Mouse (Mus musculus): ENCODE results near the gene Sh3rf1.

DNA sequence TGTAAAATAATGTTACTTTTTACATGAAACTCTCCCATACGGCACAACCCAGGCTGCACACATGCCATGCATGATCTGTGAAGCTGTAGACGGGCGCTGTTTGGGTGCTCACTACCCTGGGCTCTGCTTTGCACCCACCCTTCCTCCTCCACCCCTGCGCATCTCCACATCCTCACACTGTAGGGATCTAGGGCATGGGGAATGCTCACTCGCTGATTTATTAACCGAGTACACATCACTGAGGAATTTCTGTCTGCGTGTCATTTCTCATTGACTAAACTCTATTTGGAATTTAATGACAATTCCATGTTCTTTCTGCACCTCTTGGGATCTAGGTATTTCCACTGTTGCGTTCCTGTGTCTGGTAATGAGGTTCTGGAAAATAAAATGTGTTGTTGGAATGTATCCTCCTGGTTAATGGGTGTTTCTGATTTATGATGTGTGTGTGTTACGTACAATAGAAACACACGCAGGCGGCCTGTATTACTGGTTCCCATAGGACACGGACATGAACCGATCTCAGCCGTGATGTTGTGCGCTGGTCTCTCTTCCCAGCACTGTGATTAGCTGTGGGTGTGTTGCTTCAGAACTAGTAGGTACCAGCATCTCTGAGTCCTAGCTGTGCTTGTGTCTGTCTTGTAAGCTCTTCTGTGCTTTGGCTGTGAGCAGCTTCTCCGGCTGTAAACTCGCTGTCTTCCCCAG, 116.8 kb downstream of the Sh3rf1 start:
- no peak for TF ChIP-seq POLR2A (IDR thresholded peaks at IDR 0.05; ENCODE audit: borderline replicate concordance, extremely low read depth, low read depth, low read length)
- no peak for TF ChIP-seq CTCF (IDR thresholded peaks at IDR 0.05; ENCODE audit: insufficient read depth, low read length)

All from lung, adult 2 months (tissue).